Mouse (Mus musculus) gastrocnemius, postnatal 10 days (tissue): ENCODE measurements around the gene Tecpr1. TPM values are rescaled to one million over a fixed set of nuclear protein-coding genes. Genes with fewer than 3 reads are reported as not detected.

Experiments used
- DNase-seq: peaks from one replicate; pipeline ENCODE4 v3.0.0; 2021; ENCODE audit warnings: mixed read lengths
- total RNA-seq, 2 experiments: library from RNA; stranded (reverse); gene quantifications; 2 replicates each; pipeline ENCODE4 v1.2.3; 2021

Gene Tecpr1
- total RNA-seq, 2 experiments from 2014 or later = 17.8 to 21.3 TPM

- peak; percentile 51 for DNase-seq
Observed at GRCm38 (mm10) chr5:144207478-144207877, 15.9 kb downstream of the Tecpr1 start.

GRCm38 (mm10) chr5:144206069-144206468 lies 17.3 kb downstream of the Tecpr1 start:
- no peak for DNase-seq

- DNase-seq = no peak
Observed at GRCm38 (mm10) chr5:144204911-144205310, 18.5 kb downstream of the Tecpr1 start.

- DNase-seq = no peak
Observed at GRCm38 (mm10) chr5:144204303-144204702, 19.1 kb downstream of the Tecpr1 start.

GRCm38 (mm10) chr5:144203398-144203959 lies 19.9 kb downstream of the Tecpr1 start:
- peak; percentile 44 for DNase-seq

GRCm38 (mm10) chr5:144202430-144202829 lies 21.0 kb downstream of the Tecpr1 start:
- no peak for DNase-seq

- no peak for DNase-seq
Observed at GRCm38 (mm10) chr5:144200616-144201015, 22.8 kb downstream of the Tecpr1 start.

- DNase-seq = no peak
Observed at GRCm38 (mm10) chr5:144195567-144195966, 27.8 kb downstream of the Tecpr1 start.

GRCm38 (mm10) chr5:144194416-144194815 lies 29.0 kb downstream of the Tecpr1 start:
- DNase-seq = no peak

- no peak for DNase-seq
Observed at GRCm38 (mm10) chr5:144192673-144193072, 30.7 kb downstream of the Tecpr1 start.

- DNase-seq = no peak
Observed at GRCm38 (mm10) chr5:144191026-144191425, 32.4 kb downstream of the Tecpr1 start.

GRCm38 (mm10) chr5:144189950-144190583 lies 33.3 kb downstream of the Tecpr1 start, which contains the start of gene Bhlha15:
TSS of gene Bhlha15 (plus strand) at chr5:144190286.
- DNase-seq = no peak

GRCm38 (mm10) chr5:144189327-144189726 lies 34.1 kb downstream of the Tecpr1 start:
- no peak for DNase-seq

GRCm38 (mm10) chr5:144188422-144188821 lies 35.0 kb downstream of the Tecpr1 start:
- DNase-seq = no peak

GRCm38 (mm10) chr5:144184350-144185045 lies 38.9 kb downstream of the Tecpr1 start:
- DNase-seq = no peak

- peak; percentile 39 for DNase-seq
Observed at GRCm38 (mm10) chr5:144183647-144184335, 39.6 kb downstream of the Tecpr1 start.

GRCm38 (mm10) chr5:144183248-144183559 lies 40.2 kb downstream of the Tecpr1 start:
- no peak for DNase-seq

GRCm38 (mm10) chr5:144182542-144183247 lies 40.7 kb downstream of the Tecpr1 start:
- DNase-seq = no peak

- no peak for DNase-seq
Observed at GRCm38 (mm10) chr5:144181249-144181648, 42.2 kb downstream of the Tecpr1 start.

GRCm38 (mm10) chr5:144178216-144178615 lies 45.2 kb downstream of the Tecpr1 start:
- DNase-seq = no peak

- no peak for DNase-seq
Observed at GRCm38 (mm10) chr5:144173648-144174047, 49.8 kb downstream of the Tecpr1 start.

- DNase-seq = no peak
Observed at GRCm38 (mm10) chr5:144169275-144169975, 54.0 kb downstream of the Tecpr1 start.
